Mouse (Mus musculus) layer of hippocampus, adult 2 months (tissue): Measurements from ENCODE around the gene Ptpn12. TPM values are rescaled to one million over a fixed set of nuclear protein-coding genes. Genes with fewer than 3 reads are reported as not detected.

Source experiments
- DNase-seq, 2 experiments: peaks; one replicate each; pipeline ENCODE4 v3.0.0; 2022; ENCODE audit warnings: low spot score in 2 of 2
- H3K27ac ChIP-seq: fragments of 200-600 bp; 2 replicates; pipeline ENCODE4 v1.8.1; 2022
- H3K4me3 ChIP-seq: fragments of 200-600 bp; 2 replicates; pipeline ENCODE4 v1.8.1; 2022; ENCODE audit warnings: mild to moderate bottlenecking
- CTCF ChIP-seq: fragments of 200-600 bp; conservative IDR thresholded peaks from 2 replicates; pipeline ENCODE4 v1.8.1; 2022; ENCODE audit warnings: antibody characterized with exemption, mild to moderate bottlenecking, moderate library complexity
- total RNA-seq, 2 experiments: library from RNA; stranded (reverse); gene quantifications; 2 replicates each; pipeline ENCODE4 v1.2.3; 2021

Ptpn12 gene
- total RNA-seq, 2 experiments from 2014 or later: 33.9 to 34.0 TPM

- Histone ChIP-seq H3K27ac (no peak overlapping the region), H3K4me3 (no peak overlapping the region)
- DNase-seq: no peak
- no peak for TF ChIP-seq CTCF
These were observed 9.3 kb downstream of the Ptpn12 start for GRCm38 (mm10) chr5:21046150-21047048.

- DNase-seq: no peak
- no peak for TF ChIP-seq CTCF
- Histone ChIP-seq H3K27ac (no peak overlapping the region), H3K4me3 (no peak overlapping the region)
These were observed 10.2 kb downstream of the Ptpn12 start for GRCm38 (mm10) chr5:21045462-21045861.

- Histone ChIP-seq H3K4me3 (no peak overlapping the region), H3K27ac (no peak overlapping the region)
- no peak for DNase-seq
- no peak for TF ChIP-seq CTCF
These were observed 17.6 kb downstream of the Ptpn12 start for GRCm38 (mm10) chr5:21038100-21038499.

GRCm38 (mm10) chr5:21035689-21036480 lies 19.8 kb downstream of the Ptpn12 start:
- no peak overlapping the region for H3K4me3 ChIP-seq
- no peak for TF ChIP-seq CTCF
- DNase-seq: no peak
- H3K27ac ChIP-seq: peak overlapping the region; percentile 36; the same call in 1 of the 2 replicates

- DNase-seq: peak in 1 of 2 experiments; percentile 36
- TF ChIP-seq CTCF: no peak
- Histone ChIP-seq H3K27ac (peak overlapping the region; percentile 59), H3K4me3 (no peak overlapping the region)
These were observed 21.2 kb downstream of the Ptpn12 start for GRCm38 (mm10) chr5:21034388-21034966.

GRCm38 (mm10) chr5:21033382-21034056 lies 22.2 kb downstream of the Ptpn12 start:
- no peak overlapping the region for H3K4me3 ChIP-seq
- no peak for DNase-seq
- H3K27ac ChIP-seq: peak overlapping the region; percentile 59
- no peak for TF ChIP-seq CTCF

- H3K4me3 ChIP-seq: no peak overlapping the region
- no peak for DNase-seq
- no peak overlapping the region; the same call in 1 of the 2 replicates for H3K27ac ChIP-seq
- no peak for TF ChIP-seq CTCF
These were observed 23.1 kb downstream of the Ptpn12 start for GRCm38 (mm10) chr5:21032626-21033025.

- TF ChIP-seq CTCF: no peak
- no peak for DNase-seq
- H3K4me3 ChIP-seq: no peak overlapping the region
- H3K27ac ChIP-seq: peak overlapping the region; percentile 71
These were observed 25.5 kb downstream of the Ptpn12 start for GRCm38 (mm10) chr5:21030226-21030625.

- Histone ChIP-seq H3K4me3 (no peak overlapping the region), H3K27ac (no peak overlapping the region)
- no peak for DNase-seq
- peak; percentile 46 for TF ChIP-seq CTCF
These were observed 38.6 kb downstream of the Ptpn12 start for GRCm38 (mm10) chr5:21017075-21017474.

- TF ChIP-seq CTCF: peak; percentile 62
- Histone ChIP-seq H3K4me3 (no peak overlapping the region), H3K27ac (no peak overlapping the region)
- DNase-seq: no peak
These were observed 44.8 kb downstream of the Ptpn12 start for GRCm38 (mm10) chr5:21010908-21011307.

GRCm38 (mm10) chr5:21002723-21003122 lies 53.0 kb downstream of the Ptpn12 start:
- no peak for DNase-seq
- Histone ChIP-seq H3K27ac (no peak overlapping the region), H3K4me3 (no peak overlapping the region)
- no peak for TF ChIP-seq CTCF

GRCm38 (mm10) chr5:21001622-21002315 lies 53.9 kb downstream of the Ptpn12 start:
- DNase-seq: no peak
- Histone ChIP-seq H3K4me3 (no peak overlapping the region), H3K27ac (no peak overlapping the region)
- no peak for TF ChIP-seq CTCF
